Comparison of ENCODE assay signal across 17 mouse cellular contexts in genomic region chr15:24527379-24527778, GRCm38 (mm10).
DNase-seq lines count a peak whose midpoint lies in the region; ATAC-seq and TF ChIP-seq lines count a peak whose summit lies in the region.
"Had no signal": no experiment of that assay in that cellular context is flagged by ENCODE, and none has a peak within 500 bp of the region (broad histone marks: within the 10 kb centered on the region; RNA-seq: fewer than 3 reads in every experiment).

No protein-coding gene starts in this region.

- no peaks in the 10 kb centered on the region for H3K4me1 ChIP-seq in liver, adult 2 months (ENCODE audit: control insufficient read depth, insufficient read depth, low read length)
- H3K4me1 ChIP-seq in liver, postnatal 0 days (ENCODE audit: insufficient read depth): no peaks in the 10 kb centered on the region
- H3K4me1 ChIP-seq: hindbrain, embryonic 15.5 days; liver, embryonic 12.5 days; midbrain, embryonic 13.5 days; neural tube, embryonic 12.5 days had no signal

- H3K27ac ChIP-seq in liver, adult 2 months (replicated peaks; ENCODE audit: insufficient read depth, low read depth, low read length): no peak overlapping the region
- no peak overlapping the region for H3K27ac ChIP-seq in liver, postnatal 0 days (ENCODE audit: low read depth)
- H3K27ac ChIP-seq: hindbrain, embryonic 15.5 days; liver, embryonic 12.5 days; midbrain, embryonic 13.5 days; neural tube, embryonic 12.5 days had no signal

- no peaks in the 10 kb centered on the region for H3K27me3 ChIP-seq in liver, adult 2 months (ENCODE audit: control insufficient read depth, insufficient read depth, low read length)
- no peaks in the 10 kb centered on the region for H3K27me3 ChIP-seq in liver, postnatal 0 days (ENCODE audit: insufficient read depth, low read length)
- H3K27me3 ChIP-seq: hindbrain, embryonic 15.5 days; liver, embryonic 12.5 days; midbrain, embryonic 13.5 days; neural tube, embryonic 12.5 days; Patski had no signal

- H3K9me3 ChIP-seq in liver, postnatal 0 days (ENCODE audit: low read length): no peaks in the 10 kb centered on the region
- H3K9me3 ChIP-seq: hindbrain, embryonic 15.5 days; liver, embryonic 12.5 days; midbrain, embryonic 13.5 days; neural tube, embryonic 12.5 days had no signal

- no peak overlapping the region for H3K4me3 ChIP-seq in liver, adult 2 months (ENCODE audit: insufficient read depth, low read depth, low read length)
- H3K4me3 ChIP-seq in liver, postnatal 0 days (ENCODE audit: low read depth, low read length): no peak overlapping the region
- H3K4me3 ChIP-seq: hindbrain, embryonic 15.5 days; liver, embryonic 12.5 days; midbrain, embryonic 13.5 days; neural tube, embryonic 12.5 days had no signal

- no peak for ATAC-seq in liver, postnatal 0 days
- ATAC-seq in megakaryocyte progenitor cell, adult 5-6 weeks (replicated peaks; ENCODE audit: poor library complexity): no peak
- ATAC-seq: liver, embryonic 12.5 days; midbrain, embryonic 13.5 days; Patski had no signal

- WGBS in liver, adult 2 months: 62% methylated on average over 5 of the region's 5 CpGs
- 69% methylated on average over 5 of the region's 5 CpGs for WGBS in liver, postnatal 0 days (ENCODE audit: insufficient replicate concordance)

- H3K79me2 ChIP-seq in liver, adult 2 months (ENCODE audit: control insufficient read depth, insufficient read depth, low read length): no peaks in the 10 kb centered on the region

- no peak overlapping the region for H3K4me2 ChIP-seq in liver, postnatal 0 days (ENCODE audit: low read depth, low read length)
- H3K4me2 ChIP-seq: hindbrain, embryonic 15.5 days; liver, embryonic 12.5 days; midbrain, embryonic 13.5 days; neural tube, embryonic 12.5 days had no signal

- TF ChIP-seq EP300 in liver, postnatal 0 days (IDR thresholded peaks at IDR 0.05; ENCODE audit: low read depth): no peak

- TF ChIP-seq POLR2A in liver, adult 2 months (IDR thresholded peaks at IDR 0.05; ENCODE audit: extremely low read depth, insufficient read depth, low read length): no peak

- H3K36me3 ChIP-seq in liver, adult 2 months (ENCODE audit: control insufficient read depth, insufficient read depth, low read length): no peaks in the 10 kb centered on the region
- no peaks in the 10 kb centered on the region for H3K36me3 ChIP-seq in liver, postnatal 0 days (replicated peaks; ENCODE audit: insufficient read depth, low read length)
- H3K36me3 ChIP-seq: hindbrain, embryonic 15.5 days; liver, embryonic 12.5 days; midbrain, embryonic 13.5 days; neural tube, embryonic 12.5 days had no signal

- no peak for TF ChIP-seq CTCF in liver, adult 2 months (IDR thresholded peaks at IDR 0.05; ENCODE audit: low read depth, low read length)
- no peak for TF ChIP-seq CTCF in liver, postnatal 0 days (IDR thresholded peaks at IDR 0.05; ENCODE audit: low read depth)

- DNase-seq in cerebellum, postnatal 14 days: peak; percentile 20 to 41
- no peak for DNase-seq in cerebellum, postnatal 4 days (ENCODE audit: low spot score in 2 of 2)
- DNase-seq in liver, adult 2 months (ENCODE audit: extremely low read depth, low read depth, low spot score): peak; percentile 13
- DNase-seq in liver, postnatal 0 days: no peak
- peak; percentile 3 for DNase-seq in NIH3T3 (ENCODE audit: low read depth)
- peak; percentile 3 for DNase-seq in retina, postnatal 1 day
- no peak for DNase-seq in lung, postnatal 14 days
- DNase-seq: adrenal gland, adult 8-10 months; kidney, adult 9 months; lung, postnatal 10 days; spleen, adult 18-20 months had no signal

- no peak overlapping the region for H3K9ac ChIP-seq in liver, adult 2 months (ENCODE audit: low read depth, low read length)
- H3K9ac ChIP-seq in liver, postnatal 0 days (replicated peaks): no peak overlapping the region
- H3K9ac ChIP-seq: hindbrain, embryonic 15.5 days; liver, embryonic 12.5 days; midbrain, embryonic 13.5 days; neural tube, embryonic 12.5 days had no signal

Comparison
In these comparisons a context has a peak if more than half of its experiments do, and no peak if none do; other contexts are left out.
1. DNase-seq: peak in cerebellum, postnatal 14 days (2 of 2), liver, adult 2 months (single experiment), NIH3T3 (single experiment) and retina, postnatal 1 day (single experiment); none in cerebellum, postnatal 4 days (0 of 2), liver, postnatal 0 days (single experiment) and lung, postnatal 14 days (single experiment).